Mouse (Mus musculus): ENCODE data around the gene Poc1a.

Gene Poc1a

DNA sequence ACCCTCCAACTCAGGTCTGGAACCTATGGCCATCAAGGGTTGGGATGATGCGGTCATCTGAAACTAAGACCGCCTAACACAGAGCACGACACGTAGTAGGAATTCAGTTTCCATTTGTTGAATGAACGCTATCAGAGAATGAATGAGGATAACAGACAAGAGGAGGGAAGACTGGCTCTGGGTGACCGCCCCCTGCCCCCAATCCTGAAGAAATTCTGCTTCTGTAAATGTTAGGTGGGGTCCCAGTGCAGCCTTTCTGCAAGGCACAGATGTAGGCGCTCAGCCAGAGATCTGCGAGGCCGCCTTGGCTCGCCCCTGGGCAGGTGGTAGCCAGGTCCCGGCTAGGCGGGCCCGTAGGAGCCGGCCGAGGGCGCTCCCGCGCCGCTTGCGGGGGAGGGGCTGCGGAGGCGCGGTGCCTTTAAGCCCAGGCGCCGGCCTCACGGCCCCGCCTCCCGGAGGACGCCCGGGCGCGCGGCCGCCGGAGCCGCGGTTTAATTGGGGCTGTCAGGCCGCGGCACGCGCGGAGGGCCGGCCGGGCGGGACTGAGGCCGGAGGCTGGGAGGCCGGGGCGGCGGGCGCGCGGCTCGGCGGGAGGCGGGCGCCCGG is 87.4 kb downstream of the Poc1a start, which contains the start of gene Dusp7:
Gene Dusp7, plus strand, starts transcription at position 521 of the 606 bp plus-strand sequence.
- DNase-seq (ENCODE audit: low spot score), result peak; percentile 59

DNA sequence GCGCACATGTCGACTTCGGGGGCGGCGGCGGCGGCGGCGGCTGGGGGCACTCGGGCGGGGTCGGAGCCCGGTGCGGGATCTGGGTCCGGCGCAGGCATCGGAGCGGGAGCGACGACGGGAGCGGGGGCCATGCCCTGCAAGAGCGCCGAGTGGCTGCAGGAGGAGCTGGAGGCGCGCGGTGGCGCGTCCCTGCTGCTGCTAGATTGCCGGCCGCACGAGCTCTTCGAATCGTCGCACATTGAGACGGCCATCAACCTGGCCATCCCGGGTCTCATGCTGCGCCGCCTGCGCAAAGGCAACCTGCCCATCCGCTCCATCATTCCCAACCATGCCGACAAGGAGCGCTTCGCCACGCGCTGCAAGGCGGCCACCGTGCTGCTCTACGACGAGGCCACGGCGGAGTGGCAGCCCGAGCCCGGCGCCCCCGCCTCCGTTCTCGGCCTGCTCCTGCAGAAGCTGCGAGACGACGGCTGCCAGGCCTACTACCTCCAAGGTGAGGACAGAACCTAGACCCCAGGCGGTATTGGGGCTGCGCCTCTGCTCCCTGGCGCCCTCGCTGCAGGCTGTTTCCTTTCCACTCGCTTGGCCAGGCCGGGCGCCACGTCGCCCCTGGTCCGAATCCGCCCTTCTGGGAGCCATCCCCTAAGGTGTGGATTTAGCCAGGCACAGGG is 88.1 kb downstream of the Poc1a start:
- peak; percentile 52 for DNase-seq (ENCODE audit: low spot score)

DNA sequence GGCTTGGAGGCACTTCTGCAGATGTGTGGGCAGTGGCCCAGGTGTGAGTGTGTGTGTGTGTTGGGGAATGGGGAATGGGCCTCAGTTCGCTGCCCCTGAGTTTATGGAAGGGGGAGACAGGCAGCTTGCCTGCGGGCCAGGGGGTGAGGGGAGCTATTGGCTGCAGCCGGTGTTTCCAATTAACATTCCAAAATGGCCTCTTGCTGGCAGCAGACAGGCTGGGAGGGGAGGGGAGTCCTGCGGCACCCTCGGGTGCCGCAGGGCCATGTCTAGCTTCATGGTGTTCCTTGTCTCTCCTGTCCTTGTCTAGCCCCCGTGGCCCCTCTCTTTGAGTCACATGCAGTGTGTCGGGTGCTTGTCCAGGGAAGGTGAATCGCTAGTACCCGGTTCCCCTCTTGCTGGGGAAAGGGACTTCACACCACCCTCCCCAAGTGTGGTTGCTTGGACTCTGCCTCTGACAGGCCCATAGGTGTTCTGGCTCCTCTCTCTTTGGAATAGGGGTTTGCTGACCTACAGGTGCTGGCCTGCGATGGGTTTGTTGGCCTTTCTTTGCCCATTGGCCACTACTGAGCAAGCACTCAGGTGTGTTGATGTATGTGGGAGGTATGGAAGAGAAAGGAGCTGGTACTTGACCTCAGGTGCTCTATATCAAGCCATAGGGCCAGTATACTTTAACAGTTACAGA is 89.1 kb downstream of the Poc1a start:
- DNase-seq (ENCODE audit: low spot score), result no peak

DNA sequence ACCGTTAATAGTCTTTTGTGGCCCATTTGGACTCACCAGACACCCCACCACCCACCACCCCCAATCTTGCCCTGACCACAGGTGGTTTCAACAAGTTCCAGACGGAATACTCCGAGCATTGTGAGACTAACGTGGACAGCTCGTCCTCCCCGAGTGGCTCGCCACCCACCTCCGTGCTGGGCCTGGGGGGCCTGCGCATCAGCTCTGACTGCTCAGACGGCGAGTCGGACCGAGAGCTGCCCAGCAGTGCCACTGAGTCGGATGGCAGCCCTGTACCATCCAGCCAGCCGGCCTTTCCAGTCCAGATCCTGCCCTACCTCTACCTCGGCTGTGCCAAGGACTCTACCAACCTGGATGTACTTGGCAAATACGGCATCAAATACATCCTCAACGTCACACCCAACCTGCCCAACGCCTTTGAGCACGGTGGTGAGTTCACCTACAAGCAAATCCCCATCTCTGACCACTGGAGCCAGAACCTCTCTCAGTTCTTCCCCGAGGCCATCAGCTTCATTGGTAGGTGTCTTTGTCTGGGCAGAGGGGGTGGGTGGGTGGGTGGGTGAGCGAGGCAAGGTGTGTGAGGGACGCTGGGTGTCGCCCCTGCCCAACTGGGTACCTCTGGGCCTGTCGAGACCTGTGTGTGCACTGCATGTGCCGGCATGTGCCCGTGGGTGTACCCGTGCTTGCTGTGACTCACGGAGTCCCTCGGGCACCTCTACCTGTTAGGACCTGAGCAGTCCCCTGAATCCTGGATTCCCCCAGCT is 89.9 kb downstream of the Poc1a start:
- DNase-seq (ENCODE audit: low spot score), result no peak

DNA sequence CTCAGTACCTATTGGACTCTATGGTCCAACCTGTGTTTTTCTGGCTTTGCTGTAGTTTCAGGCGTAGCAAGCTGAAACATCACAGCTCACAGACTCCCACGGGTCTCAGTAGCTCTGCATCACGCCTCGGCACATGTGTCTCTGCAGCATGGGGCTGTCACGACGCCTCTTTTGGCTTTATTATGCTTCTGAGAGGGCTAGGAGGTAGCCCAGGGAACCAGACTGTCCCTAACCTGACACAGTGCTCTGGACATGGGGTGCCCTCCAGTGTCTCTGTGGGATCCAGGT is 90.5 kb downstream of the Poc1a start:
- DNase-seq (ENCODE audit: low spot score), result no peak

DNA sequence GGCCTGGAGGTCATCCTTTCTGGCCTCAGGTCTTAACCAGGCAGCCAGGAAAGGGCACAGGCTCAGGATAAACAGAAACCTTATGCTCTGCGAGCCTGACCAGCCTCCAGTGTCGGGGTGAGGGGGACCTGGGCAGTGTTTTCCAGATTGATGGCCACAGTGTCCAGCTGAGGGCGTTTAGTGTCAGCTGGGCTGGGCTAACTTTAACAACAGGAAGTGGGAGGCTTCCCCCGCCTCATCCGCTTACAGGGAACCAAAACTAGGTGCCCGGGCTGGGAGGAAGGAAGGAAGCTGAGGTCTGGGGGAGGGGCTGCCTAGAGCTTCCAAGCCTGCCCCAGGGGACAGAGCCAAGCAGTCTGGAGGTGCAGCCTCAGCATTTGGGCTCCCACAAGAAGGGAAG is 90.9 kb downstream of the Poc1a start:
- peak; percentile 76 for DNase-seq (ENCODE audit: low spot score)

DNA sequence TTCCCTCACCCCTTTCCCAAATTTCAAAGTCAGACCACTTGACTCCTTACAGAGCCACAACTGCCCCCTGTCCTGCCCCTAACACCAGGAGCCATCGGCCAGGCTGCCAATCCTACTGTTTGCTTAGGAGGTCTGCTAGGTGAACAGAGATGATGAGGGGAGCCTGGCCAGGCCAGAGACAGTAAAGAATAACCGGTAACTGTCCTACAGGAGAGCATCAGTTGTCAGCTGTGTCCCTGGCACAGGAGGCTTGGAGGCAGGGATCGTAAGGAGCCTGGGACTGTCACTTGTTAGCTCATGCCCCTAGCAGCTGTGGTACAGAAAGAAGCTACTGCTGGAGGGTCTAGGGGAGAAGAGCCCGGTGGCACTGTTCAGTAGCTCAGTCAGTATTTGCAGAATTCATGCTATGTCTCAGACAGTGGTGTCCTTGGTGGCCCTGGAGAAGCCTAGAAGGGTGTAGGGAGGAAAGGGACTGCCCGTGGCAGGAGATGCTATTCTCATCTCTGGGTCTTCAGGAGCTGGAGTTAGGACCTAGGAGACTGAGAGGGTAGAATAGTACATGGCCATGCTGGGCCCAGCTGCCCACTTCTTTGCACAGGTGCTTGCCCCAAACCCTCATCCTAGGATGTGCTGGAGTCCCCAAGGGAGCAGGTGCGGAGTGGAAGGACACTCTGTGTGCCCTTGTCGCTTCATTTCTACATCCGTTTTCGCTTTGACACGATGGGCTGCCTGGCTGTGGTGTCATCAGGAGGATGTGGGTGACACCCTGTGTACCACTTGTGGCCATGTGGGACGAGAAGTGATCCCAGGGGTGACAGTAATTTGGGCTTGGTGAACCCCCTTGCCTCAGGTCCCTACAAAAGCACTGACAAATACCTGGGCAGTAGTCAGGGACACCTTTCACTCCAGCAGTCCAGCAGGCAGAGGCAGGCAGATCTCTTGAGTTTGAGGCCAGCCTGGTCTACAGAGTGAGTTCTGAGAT is 91.9 kb downstream of the Poc1a start:
- peak; percentile 70 for DNase-seq (ENCODE audit: low spot score)

DNA sequence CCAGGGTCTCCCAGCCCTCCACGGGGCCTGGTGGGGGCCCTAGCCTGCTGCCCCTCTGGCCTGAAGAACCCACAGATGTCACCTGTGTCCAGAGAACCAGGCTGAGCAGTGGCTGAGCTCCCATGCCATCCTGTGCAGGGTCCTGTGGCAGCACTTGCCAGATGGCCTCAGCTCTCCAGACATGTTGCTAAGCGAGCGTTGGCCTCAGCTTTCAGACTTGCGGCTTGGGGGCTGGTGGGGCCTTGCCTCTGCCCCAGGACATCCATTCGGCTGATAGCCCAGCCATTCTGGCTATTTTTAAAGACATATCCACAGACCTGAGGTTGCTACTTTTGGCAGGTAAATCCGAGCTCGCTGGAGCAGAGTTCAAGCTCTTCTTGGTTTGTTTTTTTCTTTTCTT is 93.1 kb downstream of the Poc1a start:
- DNase-seq (ENCODE audit: low spot score), result no peak

DNA sequence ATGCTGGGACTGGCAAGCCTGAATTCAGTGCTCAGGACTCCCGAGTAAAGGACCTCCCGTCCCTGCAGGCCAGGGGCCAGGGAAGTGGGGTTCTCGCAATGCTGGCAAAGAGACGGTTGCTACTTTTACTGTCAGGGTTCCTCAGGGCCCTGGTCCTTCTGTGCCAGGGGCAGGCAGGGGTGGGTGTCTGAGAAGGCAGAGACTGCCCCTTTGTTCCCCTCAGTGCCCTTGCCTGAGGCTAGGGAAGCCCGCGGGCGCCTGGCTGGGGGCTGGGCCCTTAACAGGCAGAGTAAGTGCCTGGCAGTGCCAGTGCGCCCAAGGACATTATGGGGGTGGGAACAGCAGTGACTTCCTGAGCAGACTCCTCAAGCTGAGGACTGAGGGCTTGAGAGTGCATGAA is 96.4 kb downstream of the Poc1a start:
- no peak for DNase-seq (ENCODE audit: low spot score)

DNA sequence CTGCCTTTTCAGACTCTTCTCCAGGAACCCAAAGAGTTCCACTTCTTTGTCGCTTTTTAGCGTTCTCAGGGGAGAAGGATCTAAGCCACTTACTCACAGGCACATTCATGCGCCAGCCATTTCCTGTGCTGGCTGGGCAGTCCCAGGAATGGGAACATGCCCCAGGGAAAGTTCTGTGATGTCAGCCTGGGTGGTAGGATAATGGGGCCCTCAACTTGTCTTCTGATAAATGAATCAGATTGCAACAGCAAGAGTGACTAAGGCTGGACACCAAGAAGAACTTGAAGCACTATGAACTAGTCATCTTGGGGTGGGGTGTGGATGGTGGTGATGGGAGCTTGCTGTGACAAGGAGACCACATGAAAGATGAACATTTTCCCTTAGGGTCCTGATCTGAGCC is 97.2 kb downstream of the Poc1a start:
- no peak for DNase-seq (ENCODE audit: low spot score)

DNA sequence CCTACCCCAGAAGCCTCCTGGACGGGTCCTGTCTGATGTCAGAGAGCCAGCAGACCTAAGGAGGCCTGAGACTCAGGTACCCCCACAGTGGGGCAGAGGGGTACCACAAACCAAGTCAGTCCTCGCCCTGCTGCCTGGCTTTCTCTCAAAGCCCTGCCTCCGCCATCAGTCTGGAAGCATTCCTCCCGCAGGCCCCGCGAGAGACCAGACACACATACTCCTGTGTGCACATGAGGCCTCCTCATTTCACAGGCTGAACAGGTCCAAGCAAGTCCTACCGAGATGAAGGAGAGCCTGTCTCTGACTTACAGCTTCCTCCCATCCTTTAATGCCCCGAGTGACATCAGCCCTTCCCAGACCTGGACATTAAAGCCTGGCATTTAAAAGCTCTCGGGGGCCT is 97.9 kb downstream of the Poc1a start:
- no peak for DNase-seq (ENCODE audit: low spot score)

DNA sequence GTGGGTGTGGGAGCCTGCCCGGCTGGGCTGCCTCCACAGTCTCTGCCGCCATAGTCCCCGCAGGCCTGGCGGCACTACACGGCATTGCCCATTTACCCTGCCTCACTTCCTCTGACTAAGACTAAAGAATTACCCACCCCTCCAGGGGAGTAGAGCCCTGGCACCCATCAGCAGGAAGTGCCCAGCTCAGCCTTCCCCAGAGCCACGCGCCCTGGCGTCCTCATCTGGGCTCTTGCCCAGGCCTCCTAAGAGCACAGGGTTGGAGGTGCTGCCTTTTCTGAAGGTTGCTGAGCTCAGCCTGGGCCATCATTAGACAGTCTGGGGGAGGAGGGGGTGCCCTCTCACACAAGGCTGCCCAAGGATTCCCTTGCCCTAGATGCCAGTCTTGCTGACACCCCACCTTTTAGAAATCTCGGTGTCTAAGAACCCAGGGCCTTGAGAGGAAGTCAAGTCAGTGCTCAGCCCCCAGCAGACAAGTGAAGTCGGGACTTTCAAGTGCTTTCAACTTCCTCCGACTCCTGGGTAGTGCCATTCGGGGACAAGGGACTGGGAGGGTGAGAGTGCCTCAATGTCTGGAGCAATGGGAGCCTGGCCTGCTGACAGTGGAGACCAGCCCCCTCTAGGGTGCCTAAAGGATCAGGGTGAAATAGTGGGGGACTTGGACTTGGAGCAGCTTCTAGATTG is 105.5 kb downstream of the Poc1a start:
- peak; percentile 70 for DNase-seq (ENCODE audit: low spot score)

DNA sequence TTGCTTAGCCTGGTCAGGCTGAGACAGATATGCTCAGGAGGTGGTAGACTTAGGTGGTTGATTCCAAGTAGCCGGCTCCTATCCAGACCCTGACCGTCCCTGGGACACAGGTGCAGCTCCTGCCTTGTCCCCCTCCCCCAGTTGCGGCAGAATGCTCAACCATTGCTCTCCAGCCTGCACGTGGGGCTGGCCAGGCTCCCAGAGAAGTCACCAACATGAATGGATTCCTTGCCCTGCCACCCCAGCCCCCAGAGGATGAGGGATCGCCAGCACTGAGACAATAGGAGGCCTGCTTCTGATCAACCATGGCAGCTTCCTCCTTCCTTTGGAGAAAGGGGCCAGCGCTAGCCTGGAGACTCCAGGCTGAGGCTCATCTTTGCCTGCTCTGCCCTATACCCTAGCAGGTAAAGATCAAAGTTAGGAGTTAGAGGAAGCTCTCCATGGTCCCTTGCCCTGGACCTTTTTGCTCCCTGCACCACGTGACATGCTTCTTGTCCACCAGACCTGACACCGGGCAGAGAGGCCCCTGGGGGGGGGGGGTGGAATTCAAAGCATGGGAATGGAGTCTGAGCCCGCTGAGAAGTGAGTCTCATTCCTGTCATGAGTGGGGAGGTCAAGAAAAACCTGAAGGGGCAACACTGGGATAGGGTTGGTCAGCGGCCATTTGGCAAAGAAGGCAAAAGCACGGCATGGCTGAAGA is 112.1 kb downstream of the Poc1a start:
- no peak for DNase-seq (ENCODE audit: low spot score)

DNA sequence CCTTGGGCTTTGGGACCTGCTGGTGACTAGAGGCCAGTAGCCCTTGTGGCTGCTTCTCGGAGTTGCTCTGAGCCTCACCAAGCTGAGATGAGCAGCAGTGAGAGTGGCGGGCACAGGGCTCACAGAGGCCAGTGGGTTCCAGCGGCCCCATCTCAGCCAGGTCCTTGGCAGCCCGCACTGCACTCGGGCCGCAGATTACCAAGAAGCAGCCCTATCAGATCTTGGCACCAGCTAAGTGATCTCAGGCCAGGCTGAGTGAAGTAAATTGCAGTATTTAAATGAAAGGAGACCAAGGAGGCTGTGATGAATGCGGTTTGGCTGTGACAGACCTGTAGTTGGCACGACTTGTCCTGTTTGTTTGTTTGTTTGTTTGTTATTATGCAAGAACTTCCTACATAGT is 112.7 kb downstream of the Poc1a start:
- DNase-seq (ENCODE audit: low spot score), result no peak

DNA sequence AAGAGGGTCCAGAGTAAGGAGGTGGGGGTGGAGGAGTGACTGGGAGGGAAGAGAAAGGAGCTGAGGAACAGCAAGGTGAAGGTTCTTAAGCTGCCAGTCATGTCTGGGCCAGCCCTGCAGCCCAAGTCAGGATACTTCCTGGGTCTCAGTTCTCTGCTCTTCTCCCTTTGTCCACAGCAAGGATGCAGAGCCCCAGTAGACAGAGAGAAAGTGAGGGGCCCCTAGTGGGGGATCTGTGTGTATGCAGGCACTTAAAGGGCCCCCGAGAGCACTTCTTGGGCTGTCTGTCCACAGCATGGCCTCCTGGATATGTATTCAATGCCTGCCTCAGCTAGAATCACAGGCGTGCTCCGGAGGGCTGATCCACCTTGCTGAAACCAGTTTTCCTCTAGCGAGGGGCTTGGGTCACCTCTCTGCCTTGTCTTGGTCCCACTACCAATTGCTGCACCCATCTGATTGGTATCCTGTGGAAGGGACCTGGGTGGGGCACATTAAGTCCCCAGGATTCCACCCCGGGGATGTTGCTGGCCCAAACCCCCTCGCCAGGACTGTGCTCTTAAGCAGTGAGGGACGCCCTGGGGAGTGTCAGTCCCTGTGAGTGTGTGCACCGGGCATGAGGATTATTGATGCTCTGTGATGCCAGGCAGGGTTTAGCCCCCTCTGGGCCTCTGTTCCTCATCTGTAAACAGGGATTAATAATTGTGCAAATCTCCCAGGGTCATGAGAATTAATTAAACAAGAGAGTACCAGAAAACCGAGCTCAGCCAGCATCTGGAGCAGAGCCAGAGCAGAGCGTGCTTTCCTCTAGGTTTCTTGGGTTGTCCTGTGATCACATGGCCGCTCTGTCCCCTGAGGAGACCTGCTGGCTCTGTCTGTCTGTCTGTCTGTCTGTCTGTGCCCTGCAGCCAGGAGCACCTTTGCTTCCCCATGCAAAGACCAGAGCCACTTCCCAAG is 114.1 kb downstream of the Poc1a start:
- peak; percentile 56 for DNase-seq (ENCODE audit: low spot score)

DNA sequence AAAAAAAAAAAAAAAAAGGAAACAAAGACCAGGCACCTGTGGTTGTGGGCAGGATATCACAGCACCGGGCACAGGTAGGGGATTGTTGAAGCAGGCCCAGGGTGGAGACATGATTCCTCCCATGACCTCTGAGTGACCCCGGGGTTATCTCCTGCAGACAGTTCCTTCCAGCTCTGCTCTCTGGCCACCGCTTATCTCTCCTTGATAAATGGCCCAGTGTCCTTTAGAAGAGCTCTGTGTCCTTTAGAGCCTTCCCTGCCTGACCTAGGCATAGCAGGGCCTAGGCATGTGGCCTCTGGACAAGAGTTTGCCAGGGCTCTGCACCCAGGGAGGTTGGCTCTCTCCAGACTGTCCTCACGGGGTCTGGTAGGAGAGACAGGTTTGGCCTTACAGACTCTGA is 116.9 kb downstream of the Poc1a start:
- no peak for DNase-seq (ENCODE audit: low spot score)

DNA sequence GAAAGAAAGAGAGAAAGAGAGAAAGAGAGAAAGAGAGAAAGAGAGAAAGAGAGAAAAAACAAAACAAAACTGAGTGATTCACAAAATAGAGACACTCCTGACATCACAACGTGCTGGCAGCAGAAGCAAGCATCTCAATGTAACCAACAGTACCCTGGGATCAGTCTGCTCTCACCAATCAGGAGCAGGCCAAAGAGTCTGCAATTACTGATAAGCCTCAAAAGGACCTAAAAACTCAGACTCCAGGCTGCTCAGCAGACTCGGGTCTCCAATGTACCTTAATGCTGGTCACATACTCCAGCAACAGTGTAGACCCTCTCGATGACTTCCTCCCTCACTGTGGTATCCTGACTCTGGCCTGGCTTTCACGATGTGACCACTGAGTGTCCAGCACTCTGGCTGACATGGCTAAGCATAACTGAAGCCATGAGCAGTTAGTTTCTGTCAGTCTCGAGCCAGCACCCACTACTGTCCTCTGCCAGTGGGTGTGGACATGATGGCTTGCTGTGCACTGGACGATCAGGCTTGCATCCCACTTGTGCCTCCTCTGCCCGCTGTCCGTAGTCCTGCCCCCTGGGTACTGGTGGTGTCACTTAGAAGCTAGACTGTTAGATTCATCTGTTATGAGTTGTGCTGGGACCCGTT is 117.9 kb downstream of the Poc1a start:
- DNase-seq (ENCODE audit: low spot score), result no peak

DNA sequence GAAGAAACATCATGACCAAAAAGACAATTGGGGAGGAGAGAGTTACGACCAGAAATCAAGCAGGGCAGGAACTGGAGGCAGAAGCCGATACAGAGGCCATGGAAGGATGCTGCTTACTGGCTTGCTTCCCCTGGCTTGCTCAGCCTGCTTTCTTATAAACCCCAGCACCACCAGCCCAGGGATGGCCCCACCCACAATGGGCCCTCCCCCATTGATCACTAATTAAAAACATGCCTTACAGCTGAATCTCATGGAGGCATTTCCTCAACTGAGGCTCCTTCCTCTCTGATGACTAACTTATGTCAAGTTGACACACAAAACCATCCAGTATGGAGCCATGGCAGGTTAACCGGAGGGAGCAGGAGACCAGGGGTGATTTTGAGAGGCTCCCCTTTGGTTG is 118.9 kb downstream of the Poc1a start:
- DNase-seq (ENCODE audit: low spot score), result no peak

Measured in T-cell, adult 2 months (primary cell).